Mouse (Mus musculus): Measurements from ENCODE around the gene Inka2.

The Inka2 gene

GRCm38 (mm10) chr3:105704031-105705008 is at the start of gene Inka2:
Gene Inka2 (plus strand): TSS chr3:105704599.
- in situ Hi-C loops (cut with MboI, MseI), result no loop called here

- in situ Hi-C loops (cut with MboI, MseI), result loop anchor here (25.0 kb wide), 1 partner anchor 782 kb away; no protein-coding TSS in a partner anchor
Observed at GRCm38 (mm10) chr3:105655031-105655585, 49.3 kb upstream of the Inka2 start.

GRCm38 (mm10) chr3:105660530-105660929 is 43.9 kb upstream of the Inka2 start:
- in situ Hi-C loops (cut with MboI, MseI), result loop anchor here (25.0 kb wide), 1 partner anchor 777 kb away; no protein-coding TSS in a partner anchor

- in situ Hi-C loops (cut with MboI, MseI), result loop anchor here (25.0 kb wide), 1 partner anchor 774 kb away; no protein-coding TSS in a partner anchor
Observed at GRCm38 (mm10) chr3:105663043-105663442, 41.4 kb upstream of the Inka2 start.

GRCm38 (mm10) chr3:105665105-105665765 is 39.2 kb upstream of the Inka2 start:
- in situ Hi-C loops (cut with MboI, MseI), result loop anchor here (25.0 kb wide), 1 partner anchor 772 kb away; no protein-coding TSS in a partner anchor

GRCm38 (mm10) chr3:105666996-105667523 is 37.3 kb upstream of the Inka2 start:
- in situ Hi-C loops (cut with MboI, MseI), result loop anchor here (25.0 kb wide), 1 partner anchor 770 kb away; no protein-coding TSS in a partner anchor

GRCm38 (mm10) chr3:105668161-105668560 is 36.2 kb upstream of the Inka2 start:
- in situ Hi-C loops (cut with MboI, MseI), result loop anchor here (25.0 kb wide), 1 partner anchor 769 kb away; no protein-coding TSS in a partner anchor

GRCm38 (mm10) chr3:105669776-105670175 is 34.6 kb upstream of the Inka2 start:
- in situ Hi-C loops (cut with MboI, MseI), result loop anchor here (25.0 kb wide), 1 partner anchor 768 kb away; no protein-coding TSS in a partner anchor

GRCm38 (mm10) chr3:105670801-105671200 is 33.6 kb upstream of the Inka2 start:
- in situ Hi-C loops (cut with MboI, MseI), result loop anchor here (25.0 kb wide), 1 partner anchor 766 kb away; no protein-coding TSS in a partner anchor

- in situ Hi-C loops (cut with MboI, MseI), result loop anchor here (25.0 kb wide), 2 partner anchors 763 to 813 kb away; partner anchors contain the start of gene Dennd2d
Observed at GRCm38 (mm10) chr3:105674595-105675218, 29.7 kb upstream of the Inka2 start.

- in situ Hi-C loops (cut with MboI, MseI), result loop anchor here (25.0 kb wide), 1 partner anchor 811 kb away; the partner anchor contains the start of gene Dennd2d
Observed at GRCm38 (mm10) chr3:105675932-105676331, 28.5 kb upstream of the Inka2 start.

GRCm38 (mm10) chr3:105680346-105680745 is 24.1 kb upstream of the Inka2 start:
- in situ Hi-C loops (cut with MboI, MseI), result loop anchor here (10.0 to 25.0 kb wide), 3 partner anchors 54 to 807 kb away; partner anchors contain the start of genes Dennd2d and Wdr77

- in situ Hi-C loops (cut with MboI, MseI), result loop anchor here (5.0 to 25.0 kb wide), 4 partner anchors 48 to 801 kb away; partner anchors contain the start of genes Dennd2d and Wdr77
Observed at GRCm38 (mm10) chr3:105686394-105687323, 17.7 kb upstream of the Inka2 start.

GRCm38 (mm10) chr3:105687324-105688060 is 16.9 kb upstream of the Inka2 start, which contains the start of gene Ddx20:
Gene Ddx20 (minus strand): TSS chr3:105687574.
- in situ Hi-C loops (cut with MboI, MseI), result loop anchor here (5.0 to 25.0 kb wide), 4 partner anchors 47 to 800 kb away; partner anchors contain the start of genes Dennd2d and Wdr77

- in situ Hi-C loops (cut with MboI, MseI), result loop anchor here (5.0 to 25.0 kb wide), 4 partner anchors 46 to 799 kb away; partner anchors contain the start of genes Dennd2d and Wdr77
Observed at GRCm38 (mm10) chr3:105688536-105688935, 15.9 kb upstream of the Inka2 start.

GRCm38 (mm10) chr3:105693327-105694080 is 10.9 kb upstream of the Inka2 start:
- in situ Hi-C loops (cut with MboI, MseI), result loop anchor here (25.0 kb wide), 1 partner anchor 794 kb away; the partner anchor contains the start of gene Dennd2d
